Mouse (Mus musculus) frontal cortex, adult 2 months (tissue): ENCODE results near the gene Olfr877. TPM values are rescaled to one million over a fixed set of nuclear protein-coding genes. Genes with fewer than 3 reads are reported as not detected.
A peak's percentile ranks its signal among the peaks of the same experiment; 100 is the strongest.

Experiments
- DNase-seq, 2 experiments: peaks; one replicate each; pipeline ENCODE4 v3.0.0; 2022; ENCODE audit warnings: low spot score in 1 of 2; ENCODE audit errors: extremely low spot score in 1 of 2
- polyA plus RNA-seq: library from polyadenylated mRNA; depleted of rRNA; stranded (reverse); fragments of >200 nt; gene quantifications from 2 replicates; pipeline ENCODE4 v1.2.3, GENCODE M21; 2012; rRNA removed

The Olfr877 gene
- 0.28 and 0.34 TPM in 2 replicates for polyA plus RNA-seq

DNA sequence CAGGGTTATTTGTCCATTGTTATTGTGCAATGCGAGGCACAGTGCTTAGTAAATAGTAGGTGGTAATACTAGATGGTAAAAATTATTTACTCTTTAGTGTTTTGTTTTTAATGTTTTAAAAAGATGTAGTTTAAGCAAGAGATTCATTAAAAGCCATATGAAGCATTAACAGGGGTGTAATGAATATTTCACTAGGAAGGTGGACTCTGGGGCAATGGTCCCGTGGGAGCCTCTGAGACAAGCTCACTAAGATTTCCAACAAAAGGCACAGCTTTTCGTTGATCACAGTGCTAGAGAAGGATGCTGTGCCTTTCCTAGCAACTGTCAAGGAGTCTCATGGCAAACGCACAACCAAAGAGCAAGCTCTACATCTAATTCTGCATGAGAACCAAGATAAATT lies at the start of gene Olfr877:
TSS of gene Olfr877 (plus strand) at position 301 of the 400 bp plus-strand sequence.
- DNase-seq, result no peak

DNA sequence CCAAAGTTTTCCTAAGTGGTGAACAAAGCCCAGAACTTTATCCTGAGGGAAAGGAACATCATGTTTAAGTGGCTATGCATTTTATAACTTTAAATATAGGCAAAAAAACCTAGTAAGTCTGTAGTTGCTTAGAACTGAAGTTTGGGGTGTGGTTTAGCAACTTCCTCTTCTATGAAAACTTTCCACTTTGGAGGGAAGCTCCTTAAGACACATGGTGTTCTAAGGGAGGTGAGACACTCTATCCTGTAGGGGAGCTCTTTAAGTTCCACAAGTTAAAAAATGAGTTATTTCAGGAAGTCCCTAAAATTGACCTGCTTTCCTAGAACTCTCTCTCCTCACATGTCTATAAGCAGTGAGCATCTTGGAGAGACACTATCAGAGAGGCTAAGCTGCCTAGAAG lies 46.8 kb upstream of the Olfr877 start:
- DNase-seq, result no peak

DNA sequence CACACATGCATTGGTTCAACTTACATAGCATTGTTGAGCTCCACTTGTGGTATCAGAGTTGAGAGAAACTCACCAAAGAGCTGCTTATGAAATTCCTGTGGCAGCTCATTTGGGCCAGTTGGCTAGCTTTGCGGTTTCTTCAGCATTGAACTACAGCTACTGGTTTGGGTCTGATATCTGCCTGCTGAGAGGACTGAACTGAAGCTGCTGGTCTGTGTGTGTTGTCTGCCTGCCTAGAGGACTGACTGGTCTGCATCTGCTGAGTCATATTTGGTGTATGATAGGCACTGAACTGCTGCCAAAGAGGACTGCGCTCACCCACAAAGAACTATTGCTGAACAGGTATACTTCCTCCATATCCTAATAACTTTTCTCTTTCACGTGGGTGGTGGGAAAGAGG lies 45.6 kb upstream of the Olfr877 start:
- no peak for DNase-seq

DNA sequence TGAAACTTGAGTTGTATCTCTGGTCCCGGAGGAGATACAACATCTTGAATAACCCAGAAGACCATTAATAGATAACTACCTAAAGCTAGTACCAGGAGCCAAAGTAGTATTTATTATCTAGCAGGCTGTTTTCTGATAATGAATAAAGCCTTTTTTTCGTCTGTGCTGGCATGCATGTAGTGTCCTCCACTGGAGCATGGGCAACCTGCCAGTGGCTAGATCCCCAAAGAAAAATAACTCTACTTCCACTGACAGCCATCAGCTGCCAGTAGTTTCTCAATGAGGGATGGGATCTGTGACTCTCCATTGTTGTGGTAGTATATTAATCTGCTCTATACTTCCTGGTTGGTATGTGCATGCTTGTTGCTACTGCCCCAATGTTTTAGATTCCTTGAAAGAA lies 45.1 kb upstream of the Olfr877 start:
- no peak for DNase-seq

DNA sequence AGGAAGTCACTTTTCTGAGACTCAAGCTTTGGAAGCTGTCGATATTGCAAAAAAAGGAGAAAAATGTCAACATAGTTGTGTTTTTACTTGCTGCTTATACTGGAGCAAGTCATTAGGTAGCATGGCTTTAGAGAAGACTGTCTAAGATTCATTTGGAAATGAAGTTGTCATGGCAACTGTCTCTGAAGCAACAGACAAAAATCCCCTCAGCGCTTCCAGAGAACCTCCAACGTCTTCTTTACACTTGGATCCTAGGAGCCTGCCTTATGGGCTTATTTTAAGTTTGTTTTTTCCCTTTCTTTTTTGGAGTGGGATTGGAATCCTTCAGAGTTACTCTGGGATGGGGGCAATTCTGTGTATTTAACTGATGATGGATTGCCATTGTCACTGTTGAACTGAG lies 39.4 kb upstream of the Olfr877 start:
- DNase-seq, result peak; percentile 40 to 70

DNA sequence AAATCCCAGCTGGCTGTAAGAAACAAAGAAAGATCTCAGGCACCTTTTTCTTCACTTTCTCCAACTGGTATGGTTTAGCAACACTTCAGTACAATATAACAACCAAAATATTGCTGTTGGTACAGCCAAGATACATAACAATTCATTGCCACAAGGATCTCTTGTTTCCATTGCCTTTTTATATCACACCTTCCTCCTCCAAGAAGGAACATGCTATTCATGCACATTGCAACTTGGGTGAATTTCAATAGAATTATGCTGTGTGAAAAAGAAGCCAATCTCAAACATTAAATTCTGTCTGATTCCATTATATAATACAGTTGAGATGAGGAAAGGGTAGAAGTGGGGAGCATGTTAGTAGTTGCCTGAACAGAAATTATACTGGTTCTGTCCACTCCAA lies 24.2 kb upstream of the Olfr877 start:
- DNase-seq, result peak; percentile 20 to 50

DNA sequence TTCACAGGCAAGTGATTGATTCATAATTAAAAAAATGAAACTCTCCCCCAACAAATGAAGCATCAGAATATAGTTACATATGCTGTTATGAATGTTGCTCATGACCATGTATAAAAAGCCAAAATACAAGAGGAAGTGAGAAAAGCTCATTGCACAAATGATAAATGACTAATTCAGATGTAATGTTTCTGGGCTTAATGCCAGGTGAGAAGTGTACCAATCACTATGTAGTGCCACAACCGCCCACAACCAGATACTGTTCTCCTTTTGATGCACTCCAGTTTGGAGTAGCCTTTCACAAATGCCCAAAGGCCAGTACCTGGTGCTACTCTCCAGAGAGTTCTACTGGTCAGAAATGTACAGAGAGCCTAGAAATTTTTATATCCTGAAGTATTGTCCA lies 20.7 kb upstream of the Olfr877 start:
- peak; percentile 32 to 62 for DNase-seq

DNA sequence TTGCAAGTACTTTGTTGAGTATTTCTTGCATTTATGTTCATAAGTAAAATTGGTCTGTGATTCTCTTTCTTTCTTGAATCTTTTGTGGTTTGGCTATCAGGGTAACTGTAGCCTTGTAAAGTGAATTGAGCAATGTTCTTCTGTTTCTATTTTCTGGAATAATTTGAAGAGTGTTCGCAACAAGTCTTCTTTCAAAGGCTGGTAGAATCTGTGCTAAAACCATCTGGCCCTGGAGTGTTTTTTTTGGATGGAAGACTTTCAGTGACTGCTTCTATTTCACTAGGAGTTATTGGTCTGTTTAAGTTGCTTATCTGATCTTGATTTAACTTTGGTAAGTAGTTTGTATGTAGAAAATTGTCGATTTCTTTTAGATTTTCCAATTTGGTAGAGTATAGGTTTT lies 4.8 kb upstream of the Olfr877 start:
- no peak for DNase-seq

DNA sequence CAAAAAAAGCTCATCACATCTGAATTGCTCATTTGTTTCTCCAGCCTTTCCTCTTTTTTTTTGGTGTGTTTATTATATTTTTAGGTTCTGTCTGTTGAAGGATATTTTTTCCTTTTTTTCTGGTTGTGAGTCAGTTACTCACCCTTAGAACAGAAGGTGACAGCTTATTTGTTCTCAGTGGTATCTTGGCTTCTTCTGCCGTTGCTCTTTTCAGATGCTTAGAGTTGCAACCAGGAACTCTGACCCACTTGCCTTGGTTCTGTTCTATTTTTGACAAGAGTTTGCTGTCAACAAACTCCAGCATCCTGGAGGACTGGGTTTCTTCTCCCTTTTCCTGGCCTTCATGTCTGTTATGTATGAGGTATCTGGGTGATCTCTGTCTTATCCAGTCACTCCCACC lies 9.3 kb downstream of the Olfr877 start:
- DNase-seq, result peak; percentile 20 to 31

DNA sequence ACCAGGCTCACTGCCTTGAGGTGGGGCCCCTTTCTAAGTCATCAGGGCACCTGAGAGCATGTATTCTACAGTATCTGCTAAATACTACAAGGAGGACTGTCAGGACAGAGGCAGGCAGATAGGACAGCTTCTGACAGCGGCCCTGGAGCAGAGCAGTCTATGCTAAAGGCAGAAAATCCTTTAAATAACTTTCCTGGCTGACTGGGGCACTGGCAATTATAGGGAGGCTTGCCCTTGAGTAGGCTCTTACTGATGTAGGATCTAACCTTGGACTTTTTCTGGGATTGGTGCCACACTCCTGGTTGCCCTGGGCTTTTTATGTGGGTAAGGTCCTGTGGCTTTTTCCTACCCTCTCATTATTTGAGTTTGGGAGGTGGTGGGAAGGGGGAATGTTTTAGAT lies 16.2 kb downstream of the Olfr877 start:
- no peak for DNase-seq

DNA sequence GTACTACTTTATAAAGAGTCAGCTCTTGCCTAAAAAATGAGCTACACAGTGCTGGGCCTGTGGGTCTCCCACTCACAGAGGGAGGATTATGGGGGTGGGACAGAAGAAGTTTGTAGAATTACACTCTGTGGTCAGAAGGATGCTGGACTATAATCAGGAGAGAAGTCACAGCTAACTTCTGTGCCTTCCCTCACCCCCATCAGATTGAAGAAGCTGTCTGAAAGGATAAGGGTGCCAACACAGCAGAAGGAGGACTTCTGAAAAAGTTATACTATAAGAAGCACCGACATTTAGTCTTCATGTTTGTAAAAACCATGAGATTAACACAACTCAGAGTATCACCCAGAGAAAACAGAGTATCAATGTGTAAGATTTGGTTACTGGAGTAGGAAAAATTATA lies 17.0 kb downstream of the Olfr877 start:
- DNase-seq, result peak in 1 of 2 experiments; percentile 22

DNA sequence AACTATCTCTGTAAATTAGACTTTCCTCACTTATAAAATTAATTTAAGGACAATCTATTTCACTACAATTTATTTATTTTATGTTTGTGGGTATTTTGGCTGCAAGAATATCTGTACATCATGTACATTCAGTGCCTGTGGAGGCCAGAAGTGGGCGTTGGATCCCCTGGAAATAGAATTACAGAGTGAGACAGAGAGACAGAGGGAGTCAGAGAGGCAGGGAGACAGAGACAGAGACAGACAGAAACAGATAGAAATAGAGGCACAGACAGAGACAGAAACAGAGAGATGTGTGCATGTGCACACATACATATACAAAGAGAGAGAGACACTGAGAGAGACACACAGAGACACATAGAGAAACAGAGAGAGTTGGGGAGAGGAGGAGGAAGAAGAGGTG lies 17.5 kb downstream of the Olfr877 start:
- no peak for DNase-seq

DNA sequence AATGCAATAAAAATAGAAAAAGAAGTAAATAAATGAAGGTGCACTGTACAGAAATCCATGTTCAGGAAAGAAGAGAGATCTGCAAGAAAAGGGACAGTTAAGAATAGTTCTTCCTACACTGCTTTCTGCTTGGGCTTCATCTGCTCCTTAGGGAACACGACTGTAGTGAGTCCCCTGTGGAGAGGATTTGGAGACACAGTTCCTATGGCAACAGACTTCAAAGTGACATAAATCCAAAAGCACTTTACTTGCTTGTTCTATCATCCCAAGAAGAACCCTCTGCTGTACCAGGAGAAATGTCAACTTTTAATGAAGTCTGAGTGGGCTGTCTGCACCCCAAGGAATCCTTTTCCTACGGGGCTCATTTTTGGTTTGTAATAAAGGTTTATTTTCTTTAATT lies 36.9 kb downstream of the Olfr877 start:
- peak; percentile 57 to 67 for DNase-seq

DNA sequence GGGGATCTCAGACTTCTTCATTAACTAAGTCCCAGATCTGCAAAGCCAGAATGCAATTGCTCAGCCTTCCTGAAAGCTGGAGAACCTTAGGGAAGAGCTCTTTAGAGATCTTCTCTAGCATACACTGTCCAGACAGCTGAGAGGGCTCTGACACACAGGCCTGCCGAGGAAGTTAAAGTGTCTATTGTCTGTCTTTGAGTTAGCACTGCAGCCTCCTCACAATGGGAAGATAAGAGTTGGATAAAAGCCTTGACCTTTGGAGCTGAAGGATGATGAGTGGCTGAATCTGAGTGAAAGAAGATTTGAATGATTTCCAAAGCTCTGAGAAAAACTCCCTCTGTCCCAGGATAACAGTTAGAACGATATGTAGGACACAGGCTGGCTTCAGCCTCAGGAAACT lies 42.6 kb downstream of the Olfr877 start, which contains the start of gene Olfr145:
TSS of gene Olfr145 (plus strand) at position 64 of the 400 bp plus-strand sequence.
- DNase-seq, result no peak

DNA sequence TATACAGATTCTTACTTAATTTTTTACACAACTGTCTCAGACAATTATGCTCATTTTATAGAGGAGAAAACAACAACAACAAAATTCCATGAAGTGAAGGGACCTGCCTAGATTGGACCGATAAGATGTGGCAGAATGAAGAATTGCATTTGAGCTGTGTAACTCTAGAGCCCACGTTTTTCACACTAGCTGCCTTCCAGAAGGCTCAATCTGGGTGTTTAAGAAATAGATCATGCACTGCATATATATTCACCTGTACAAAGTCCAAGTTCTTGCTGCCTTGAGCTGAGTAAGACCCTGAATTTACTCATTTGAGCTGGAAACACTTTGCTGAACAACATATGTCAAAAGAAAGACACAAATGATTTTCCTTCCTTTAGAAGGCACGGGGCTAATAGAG lies 51.5 kb downstream of the Olfr877 start:
- peak; percentile 7 to 46 for DNase-seq

Other genes with a start within 250 kb of the Olfr877 start
- gene Spa17, start 240.5 kb upstream of the Olfr877 start, polyA plus RNA-seq, result 6.7 and 7.1 TPM in 2 replicates
- gene Tbrg1, start 197.0 kb upstream of the Olfr877 start, polyA plus RNA-seq, result 42.0 and 43.7 TPM in 2 replicates
- gene Panx3, start 185.0 kb upstream of the Olfr877 start, polyA plus RNA-seq, result 0.08 TPM in 1 of 2 replicates, not detected in the other
- gene Olfr160, start 138.0 kb upstream of the Olfr877 start, polyA plus RNA-seq, result 0.10 TPM in 1 of 2 replicates, not detected in the other
- gene Olfr874, start 109.2 kb upstream of the Olfr877 start, polyA plus RNA-seq, result 0.11 TPM in 1 of 2 replicates, not detected in the other
- not detected in 2 replicates for gene Olfr875, start 82.4 kb upstream of the Olfr877 start, polyA plus RNA-seq
- gene Olfr876, start 51.2 kb upstream of the Olfr877 start, polyA plus RNA-seq, result not detected in 2 replicates
- not detected in 2 replicates for gene Olfr145, start 42.5 kb downstream of the Olfr877 start, polyA plus RNA-seq
- gene Olfr878, start 63.6 kb downstream of the Olfr877 start, polyA plus RNA-seq, result 0.04 TPM in 1 of 2 replicates, not detected in the other
- gene Olfr881, start 137.6 kb downstream of the Olfr877 start, polyA plus RNA-seq, result not detected in 2 replicates
- gene Olfr883, start 171.5 kb downstream of the Olfr877 start, polyA plus RNA-seq, result not detected in 2 replicates
- gene Olfr884, start 192.3 kb downstream of the Olfr877 start, polyA plus RNA-seq, result not detected in 2 replicates
- not detected in 2 replicates for gene Olfr885, start 207.1 kb downstream of the Olfr877 start, polyA plus RNA-seq
- gene Olfr887, start 229.8 kb downstream of the Olfr877 start, polyA plus RNA-seq, result 0.02 TPM in 1 of 2 replicates, not detected in the other